Mouse (Mus musculus): ENCODE data around the gene Stat5a. TPM values are rescaled to one million over a fixed set of nuclear protein-coding genes. Genes with fewer than 3 reads are reported as not detected.

Gene Stat5a
- polyA plus RNA-seq, 1 experiment from 2014 or later, result 1.4 TPM

DNA sequence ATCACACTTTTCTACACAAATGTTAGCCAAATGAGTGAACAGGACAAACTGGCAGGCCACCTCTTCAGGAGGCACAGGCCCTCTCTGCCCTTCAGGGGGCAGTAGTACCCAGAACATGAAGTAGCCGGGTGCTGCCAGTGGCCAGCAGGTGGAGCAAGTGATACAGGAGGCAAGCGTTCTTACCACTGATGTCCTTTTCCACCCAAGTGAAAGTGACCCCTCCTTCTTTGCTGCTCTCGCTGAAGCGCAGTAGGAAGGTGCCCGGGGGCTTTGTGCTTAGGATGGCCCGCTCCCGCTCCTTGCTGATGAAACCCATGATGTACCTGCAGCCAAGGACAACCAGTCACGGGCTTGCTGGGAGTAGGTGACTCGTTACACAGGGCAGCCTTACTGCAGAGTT, 34.3 kb downstream of the Stat5a start:
- ATAC-seq (ENCODE audit: low FRiP score), result 0 out of 2 replicates have a peak, but pooled peaks have one; percentile 22
- H3K9ac ChIP-seq, result no peak overlapping the region
- 13% methylated on average over 9 of the region's 9 CpGs for WGBS
- peaks cover 5% of the 10 kb centered on the region; the same call in 1 of the 2 replicates for H3K4me1 ChIP-seq
- H3K4me3 ChIP-seq, result no peak overlapping the region
- no peaks in the 10 kb centered on the region for H3K27me3 ChIP-seq
- H3K27ac ChIP-seq, result no peak overlapping the region
- peaks cover 36% of the 10 kb centered on the region for H3K36me3 ChIP-seq
- H3K4me2 ChIP-seq (replicated peaks), result no peak overlapping the region
- H3K9me3 ChIP-seq (replicated peaks), result no peaks in the 10 kb centered on the region

DNA sequence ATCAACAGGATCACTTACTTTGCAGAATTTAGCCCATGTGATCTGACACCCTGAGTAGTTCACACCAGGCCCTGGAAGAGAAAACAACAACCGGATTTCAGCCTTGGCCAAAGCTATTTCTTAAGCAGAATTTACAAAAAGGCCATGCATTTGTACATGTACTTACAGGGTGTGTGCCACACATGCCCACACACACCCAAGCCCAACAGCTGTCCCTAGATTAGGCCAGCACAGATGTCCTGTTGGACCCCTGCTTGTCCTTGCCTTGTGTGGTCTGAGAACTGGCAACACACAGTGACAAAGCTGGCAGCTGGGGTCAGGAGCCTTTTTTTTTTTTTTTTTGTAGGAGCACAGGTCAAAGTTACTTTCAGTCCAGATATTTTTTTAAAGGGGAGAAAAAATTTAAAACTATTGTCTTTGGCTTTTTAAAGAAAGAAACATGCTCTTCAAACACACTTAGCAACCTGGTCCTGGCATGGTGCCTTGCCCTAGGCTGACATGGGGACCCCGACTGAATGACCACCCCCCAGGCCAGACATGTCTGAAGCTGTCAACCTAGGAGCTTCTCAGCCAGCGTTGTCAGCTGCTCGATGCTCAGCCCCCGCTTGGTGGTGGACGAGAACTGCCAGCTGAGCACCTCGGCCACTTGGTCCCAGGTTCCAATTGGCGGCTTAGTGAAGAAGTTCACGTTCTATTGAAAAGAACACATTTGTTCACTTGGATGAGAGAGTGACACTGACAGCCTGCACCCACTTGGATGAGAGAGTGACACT, 35.2 kb downstream of the Stat5a start:
- H3K36me3 ChIP-seq, result peaks cover 32% of the 10 kb centered on the region
- no peak overlapping the region for H3K4me3 ChIP-seq
- H3K27ac ChIP-seq, result no peak overlapping the region
- no peak overlapping the region for H3K4me2 ChIP-seq (replicated peaks)
- H3K9ac ChIP-seq, result no peak overlapping the region
- H3K27me3 ChIP-seq, result no peaks in the 10 kb centered on the region
- no peaks in the 10 kb centered on the region for H3K9me3 ChIP-seq (replicated peaks)
- WGBS, result 69% methylated on average over 9 of the region's 9 CpGs
- H3K4me1 ChIP-seq, result peaks cover 12% of the 10 kb centered on the region
- ATAC-seq (ENCODE audit: low FRiP score), result no peak

DNA sequence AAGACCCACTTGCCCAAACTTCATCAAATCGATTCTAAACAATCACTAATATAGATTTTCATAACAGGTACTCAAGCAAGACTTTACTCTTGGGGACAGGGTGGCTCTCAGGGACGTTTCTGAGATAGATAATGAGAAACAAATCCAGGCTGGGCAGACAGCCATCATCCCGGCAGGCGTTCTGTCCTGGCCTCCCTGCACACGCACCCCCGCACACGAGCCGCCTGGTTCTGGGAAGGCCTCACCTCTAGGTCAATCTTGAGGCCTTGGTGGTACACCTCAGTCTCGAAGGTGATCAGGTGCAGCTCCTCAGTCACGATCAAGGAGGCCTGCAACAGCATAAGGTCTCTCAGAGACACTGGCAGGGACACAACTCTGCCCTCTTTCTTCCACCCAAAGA, 36.9 kb downstream of the Stat5a start:
- no peak overlapping the region for H3K4me3 ChIP-seq
- H3K9ac ChIP-seq, result no peak overlapping the region
- WGBS, result 84% methylated on average over 10 of the region's 10 CpGs
- H3K36me3 ChIP-seq, result peaks cover 27% of the 10 kb centered on the region
- no peak overlapping the region for H3K27ac ChIP-seq
- peaks cover 12% of the 10 kb centered on the region for H3K4me1 ChIP-seq
- H3K4me2 ChIP-seq (replicated peaks), result no peak overlapping the region
- no peaks in the 10 kb centered on the region for H3K27me3 ChIP-seq
- no peak for ATAC-seq (ENCODE audit: low FRiP score)
- no peaks in the 10 kb centered on the region for H3K9me3 ChIP-seq (replicated peaks)

DNA sequence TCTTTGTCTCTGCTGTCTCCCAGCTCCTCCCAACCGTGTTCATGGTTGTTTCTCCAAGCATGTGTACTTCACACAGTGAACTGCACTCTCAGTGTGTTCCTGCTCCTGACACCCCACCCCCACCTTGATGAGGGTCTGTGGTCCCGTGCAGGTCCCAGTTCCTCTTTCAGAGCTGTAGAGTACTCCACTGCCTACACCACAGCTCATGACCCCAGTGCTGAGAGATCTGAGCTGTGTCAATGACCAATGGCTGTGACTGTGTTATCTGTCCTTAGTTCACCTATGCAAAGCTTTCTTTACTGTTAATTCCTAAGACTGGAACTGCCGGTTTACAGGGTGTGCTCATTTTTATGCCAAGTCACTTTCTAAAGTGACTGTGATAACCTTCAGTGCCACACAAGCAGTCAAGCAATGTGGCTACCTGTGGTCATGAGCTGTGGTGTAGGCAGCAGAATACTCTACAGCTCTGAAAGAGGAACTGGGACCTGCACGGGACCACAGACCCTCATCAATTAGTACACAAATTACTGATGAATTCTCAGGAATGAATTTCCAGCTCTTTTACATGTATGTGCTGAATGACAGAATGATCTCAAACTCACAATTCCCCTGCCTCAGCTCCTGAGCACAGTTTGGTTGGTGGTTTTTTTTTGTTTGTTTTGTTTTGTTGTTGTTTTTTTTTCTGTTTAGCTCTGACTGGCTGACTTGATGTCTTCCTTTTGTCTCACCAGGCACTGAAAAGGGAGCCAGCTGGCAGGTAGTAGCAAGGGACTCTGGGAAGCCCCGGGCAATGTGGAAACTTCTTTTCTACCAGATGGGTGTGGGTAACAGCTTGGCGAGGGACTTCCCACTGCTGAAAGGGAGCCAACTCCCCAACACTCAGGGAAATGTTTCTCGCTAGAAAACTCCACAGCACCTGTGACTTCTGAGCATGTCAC, 38.4 kb downstream of the Stat5a start:
- H3K9me3 ChIP-seq (replicated peaks), result no peaks in the 10 kb centered on the region
- H3K4me3 ChIP-seq, result no peak overlapping the region
- H3K27me3 ChIP-seq, result no peaks in the 10 kb centered on the region
- no peak overlapping the region for H3K27ac ChIP-seq
- H3K4me2 ChIP-seq (replicated peaks), result no peak overlapping the region
- WGBS, result 71% methylated on average over 7 of the region's 7 CpGs
- peaks cover 33% of the 10 kb centered on the region for H3K36me3 ChIP-seq
- no peak overlapping the region for H3K9ac ChIP-seq
- peaks cover 12% of the 10 kb centered on the region for H3K4me1 ChIP-seq
- ATAC-seq (ENCODE audit: low FRiP score), result no peak

DNA sequence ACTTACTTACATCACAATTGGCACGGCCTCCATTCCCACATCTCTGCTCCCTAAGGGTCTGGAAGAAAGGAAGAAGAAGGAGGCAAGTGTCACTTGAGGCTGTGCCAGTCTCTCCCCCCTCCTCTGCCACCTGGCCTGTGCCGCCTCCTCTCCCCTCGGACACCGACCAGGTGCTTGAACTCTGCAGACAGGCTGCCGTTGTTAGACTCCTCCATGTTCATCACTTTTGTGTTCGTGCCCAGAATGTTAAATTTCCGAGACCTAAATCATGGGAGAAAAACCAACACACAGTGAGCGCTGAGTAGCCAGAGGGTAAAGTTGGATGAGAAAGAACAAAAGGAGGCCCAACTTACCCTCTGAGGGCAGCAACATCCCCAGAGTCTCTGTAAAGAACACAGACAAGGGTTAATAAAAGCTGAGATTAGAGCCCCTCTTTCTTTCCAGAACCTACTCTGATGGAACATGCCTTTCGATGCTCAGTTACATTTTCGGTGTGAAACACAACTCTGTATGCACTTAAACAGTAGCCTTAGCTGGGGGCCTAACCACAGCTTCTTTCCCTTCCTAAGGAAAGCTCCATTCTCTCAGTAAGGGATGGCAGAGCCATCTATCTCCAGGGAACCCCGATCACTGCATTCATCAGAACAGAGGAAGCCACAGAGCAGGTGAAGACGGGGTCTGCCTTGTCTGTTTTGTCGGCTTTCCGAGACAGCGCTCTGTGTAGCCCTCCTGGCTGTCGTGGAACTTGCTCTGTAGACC, 39.5 kb downstream of the Stat5a start:
- Histone ChIP-seq H3K9me3 (replicated peaks) (no peaks in the 10 kb centered on the region), H3K4me1 (peaks cover 10% of the 10 kb centered on the region), H3K36me3 (peaks cover 36% of the 10 kb centered on the region), H3K27ac (peak overlapping the region; percentile 37; the same call in 1 of the 2 replicates), H3K4me3 (no peak overlapping the region), H3K9ac (no peak overlapping the region), H3K4me2 (replicated peaks) (no peak overlapping the region), H3K27me3 (no peaks in the 10 kb centered on the region)
- ATAC-seq (ENCODE audit: low FRiP score), result no peak
- 61% methylated on average over 16 of the region's 16 CpGs for WGBS

DNA sequence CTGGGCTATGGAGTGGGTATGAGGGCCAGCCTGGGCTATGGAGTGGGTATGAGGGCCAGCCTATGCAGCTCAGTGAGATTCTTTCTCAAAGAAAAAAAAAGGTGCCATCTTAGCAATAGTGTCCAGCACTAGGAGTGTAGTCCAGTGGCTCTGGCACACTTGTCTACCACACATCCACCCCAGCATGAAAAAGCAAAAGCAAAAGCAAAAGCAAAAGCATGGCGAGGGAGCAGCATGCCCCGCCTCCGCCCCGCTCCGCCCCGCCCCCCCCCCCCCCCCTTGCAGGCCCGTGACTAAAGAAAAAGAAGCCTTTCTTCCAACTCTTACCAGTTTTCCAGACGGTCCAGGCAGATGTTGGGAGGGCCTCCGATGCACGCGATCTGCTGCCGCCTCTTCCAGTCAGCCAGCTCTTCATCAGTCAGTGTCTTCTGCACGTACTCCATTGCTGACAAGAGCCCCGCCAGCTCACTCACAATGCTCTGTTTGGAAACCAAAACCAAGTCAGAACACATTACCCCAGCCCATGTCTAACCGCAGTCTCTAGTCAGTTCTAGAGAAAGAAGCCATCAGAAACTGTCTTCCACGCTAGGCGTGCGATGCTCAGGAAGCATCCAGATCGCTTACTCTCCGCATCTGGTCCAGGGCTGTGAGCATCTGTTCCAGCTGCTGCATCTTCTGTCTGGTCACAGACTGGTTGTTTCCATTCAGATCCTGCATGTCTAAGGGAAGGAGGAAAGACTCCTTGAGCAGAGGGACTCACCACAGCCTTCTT, 45.6 kb downstream of the Stat5a start:
- Histone ChIP-seq H3K27me3 (no peaks in the 10 kb centered on the region), H3K4me3 (no peak overlapping the region), H3K9ac (no peak overlapping the region), H3K36me3 (peaks cover 63% of the 10 kb centered on the region), H3K9me3 (replicated peaks) (no peaks in the 10 kb centered on the region), H3K4me1 (no peaks in the 10 kb centered on the region), H3K27ac (no peak overlapping the region), H3K4me2 (replicated peaks) (no peak overlapping the region)
- WGBS, result 64% methylated on average over 20 of the region's 20 CpGs
- ATAC-seq (ENCODE audit: low FRiP score), result no peak

DNA sequence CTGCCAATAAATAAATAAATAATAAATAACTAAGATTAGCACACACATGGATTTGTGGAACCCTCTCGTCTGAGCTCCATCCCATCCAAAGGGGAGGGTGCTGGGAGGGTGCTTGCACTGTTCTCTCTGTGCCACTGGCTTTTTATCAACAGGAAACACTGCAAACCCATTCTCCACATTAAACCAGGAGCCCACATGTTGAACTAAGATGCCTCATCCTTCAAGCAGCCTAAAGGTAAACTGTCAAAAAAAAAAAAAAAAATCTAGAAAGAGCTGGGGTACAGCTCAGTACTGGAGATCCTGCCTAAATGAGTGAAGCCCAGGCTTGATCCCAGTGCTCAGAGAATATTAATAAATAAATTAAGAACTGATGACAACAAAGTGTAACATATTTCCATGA, 46.8 kb downstream of the Stat5a start:
- ATAC-seq (ENCODE audit: low FRiP score), result no peak

DNA sequence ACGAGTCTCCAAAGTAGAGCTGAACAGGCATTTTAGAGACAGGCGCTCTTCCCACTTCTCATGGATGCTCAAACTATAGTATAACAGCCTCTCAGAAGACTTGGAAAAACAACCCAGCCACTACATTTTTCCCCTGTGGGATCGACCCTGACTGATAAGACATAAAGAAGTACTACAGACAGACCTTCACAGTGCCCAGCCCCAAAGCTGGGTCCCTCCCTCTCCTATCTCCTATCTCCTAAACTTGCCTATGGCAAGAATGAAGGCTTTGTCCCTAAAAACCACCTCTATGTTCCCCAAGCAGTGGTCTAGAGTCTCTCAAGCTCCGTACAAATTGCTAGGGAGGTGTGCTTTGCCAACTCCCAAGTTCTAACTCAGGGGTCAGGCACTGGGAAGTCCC, 47.7 kb downstream of the Stat5a start:
- Histone ChIP-seq H3K36me3 (peaks cover 50% of the 10 kb centered on the region), H3K27ac (no peak overlapping the region), H3K9me3 (replicated peaks) (no peaks in the 10 kb centered on the region), H3K9ac (no peak overlapping the region), H3K4me1 (no peaks in the 10 kb centered on the region), H3K4me3 (no peak overlapping the region), H3K4me2 (replicated peaks) (no peak overlapping the region), H3K27me3 (no peaks in the 10 kb centered on the region)
- WGBS, result 88% methylated on average over 4 of the region's 4 CpGs
- ATAC-seq (ENCODE audit: low FRiP score), result no peak

More for the DNA sequence above, 46.8 kb downstream of the Stat5a start:
- Histone ChIP-seq H3K9me3 (replicated peaks) (no peaks in the 10 kb centered on the region), H3K9ac (no peak overlapping the region), H3K36me3 (peaks cover 60% of the 10 kb centered on the region), H3K4me2 (replicated peaks) (no peak overlapping the region), H3K4me1 (no peaks in the 10 kb centered on the region), H3K27me3 (no peaks in the 10 kb centered on the region), H3K4me3 (no peak overlapping the region), H3K27ac (no peak overlapping the region)
- WGBS, result 77% methylated on average over 1 of the region's 1 CpGs

DNA sequence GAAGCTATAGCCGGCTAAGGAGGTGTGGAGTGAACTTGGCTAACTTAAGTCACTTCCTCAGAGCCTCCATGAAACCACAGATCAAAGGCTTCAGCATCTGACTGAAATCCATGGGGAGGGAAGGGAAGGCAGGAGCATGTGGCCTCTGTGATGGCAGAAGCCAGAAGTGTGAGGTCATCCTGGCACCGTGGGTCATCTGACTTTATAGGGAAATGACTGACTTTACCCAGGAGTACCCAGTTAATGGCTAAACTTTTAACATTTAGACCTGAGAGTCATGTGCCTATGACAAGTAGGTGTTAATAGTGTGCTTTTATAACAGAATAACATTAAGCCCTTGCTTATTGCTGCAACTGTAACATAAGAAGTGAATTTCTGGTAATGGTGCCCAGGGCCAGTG, 49.0 kb downstream of the Stat5a start:
- Histone ChIP-seq H3K4me3 (no peak overlapping the region), H3K27ac (no peak overlapping the region), H3K9me3 (replicated peaks) (no peaks in the 10 kb centered on the region), H3K9ac (no peak overlapping the region), H3K4me2 (replicated peaks) (no peak overlapping the region), H3K4me1 (no peaks in the 10 kb centered on the region), H3K36me3 (peaks cover 40% of the 10 kb centered on the region), H3K27me3 (no peaks in the 10 kb centered on the region)
- ATAC-seq (ENCODE audit: low FRiP score), result no peak
- 84% methylated on average over 2 of the region's 2 CpGs for WGBS

DNA sequence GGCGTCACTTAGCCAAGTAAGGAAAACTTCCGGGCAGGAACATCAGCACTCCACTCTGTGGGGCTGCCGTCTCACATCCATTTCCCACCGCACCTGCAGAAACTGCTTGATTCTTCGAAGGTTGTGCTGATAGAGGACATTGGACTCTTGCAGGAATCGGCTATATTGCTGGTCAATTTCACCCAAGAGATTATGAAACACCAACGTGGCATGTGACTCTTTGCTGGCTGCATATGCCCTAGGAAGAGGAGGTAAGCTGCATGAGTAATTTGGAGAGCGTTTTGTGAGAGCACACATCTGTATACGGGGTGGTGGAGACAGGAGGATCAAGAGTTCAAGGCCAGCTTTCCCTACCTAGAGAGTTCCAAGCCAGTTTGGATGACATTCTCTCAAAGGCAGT, 49.4 kb downstream of the Stat5a start:
- ATAC-seq (ENCODE audit: low FRiP score), result no peak
- H3K4me1 ChIP-seq, result no peaks in the 10 kb centered on the region
- no peak overlapping the region for H3K4me2 ChIP-seq (replicated peaks)
- no peak overlapping the region for H3K4me3 ChIP-seq
- 89% methylated on average over 9 of the region's 9 CpGs for WGBS
- no peak overlapping the region for H3K27ac ChIP-seq
- H3K36me3 ChIP-seq, result peaks cover 36% of the 10 kb centered on the region
- H3K9ac ChIP-seq, result no peak overlapping the region
- H3K9me3 ChIP-seq (replicated peaks), result no peaks in the 10 kb centered on the region
- H3K27me3 ChIP-seq, result no peaks in the 10 kb centered on the region

DNA sequence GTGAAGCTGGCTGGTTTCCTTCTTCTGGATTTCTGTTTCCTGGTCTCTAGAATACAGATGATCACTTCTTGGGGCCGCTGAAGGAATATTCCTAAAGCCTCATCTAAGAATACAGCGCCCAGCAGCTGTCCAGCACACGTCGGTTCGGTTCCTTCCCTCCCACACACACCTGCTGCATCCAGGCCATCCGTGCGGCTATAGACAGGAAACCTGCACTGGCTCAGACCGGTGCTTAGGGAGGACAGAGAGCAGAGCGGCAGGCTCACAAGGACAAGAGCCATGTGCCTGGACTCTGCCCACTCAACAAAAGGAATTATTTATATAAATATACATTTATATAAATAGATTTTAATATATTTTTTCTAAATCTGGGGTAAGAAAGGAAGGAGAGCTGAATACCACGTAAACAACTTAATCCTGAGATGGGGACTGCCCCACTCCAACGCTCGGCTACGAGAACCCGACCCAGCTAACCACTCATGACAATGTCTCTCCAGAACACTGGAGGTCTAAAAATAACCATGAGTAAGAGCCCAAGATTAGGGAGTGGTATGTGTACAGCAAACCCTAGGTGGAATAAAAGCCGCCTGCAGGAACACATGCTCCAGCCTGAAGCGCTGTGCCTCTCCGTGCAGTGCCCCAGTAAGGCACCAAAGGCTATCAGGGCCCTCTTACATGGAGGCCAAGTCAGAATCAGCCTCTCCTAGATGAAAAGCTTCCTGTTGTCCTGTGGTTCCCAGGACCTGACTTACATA, 53.4 kb downstream of the Stat5a start:
- H3K9ac ChIP-seq, result no peak overlapping the region
- WGBS, result 95% methylated on average over 17 of the region's 17 CpGs
- no peak for ATAC-seq (ENCODE audit: low FRiP score)
- no peak overlapping the region for H3K27ac ChIP-seq
- H3K27me3 ChIP-seq, result no peaks in the 10 kb centered on the region
- H3K9me3 ChIP-seq (replicated peaks), result no peaks in the 10 kb centered on the region
- H3K4me3 ChIP-seq, result no peak overlapping the region
- H3K4me2 ChIP-seq (replicated peaks), result no peak overlapping the region
- H3K36me3 ChIP-seq, result peaks cover 11% of the 10 kb centered on the region
- no peaks in the 10 kb centered on the region for H3K4me1 ChIP-seq
